Mouse (Mus musculus) neural tube, embryonic 13.5 days (tissue): ENCODE results near the gene Syvn1. TPM values are rescaled to one million over a fixed set of nuclear protein-coding genes. Genes with fewer than 3 reads are reported as not detected.
"Not testable (repeated sequence)": the region's sequence is repeated elsewhere in the genome, so short reads cannot be mapped to it uniquely, and the experiment has no call there.

Experiments used
- ATAC-seq: fragments of 200-750 bp; cut with Nextera tagmentation; 2 replicates; pipeline ENCODE4 v1.8.0; 2017; ENCODE audit warnings: low read depth, mild to moderate bottlenecking, moderate TSS enrichment, moderate library complexity
- H3K27ac ChIP-seq: fragments of 300-500 bp; sonication (generic); replicated peaks from 2 replicates; pipeline ENCODE4 v1.5.1; 2015; ENCODE audit warnings: moderate library complexity, mild to moderate bottlenecking, inconsistent platforms
- H3K27me3 ChIP-seq: fragments of 300-500 bp; sonication (generic); 2 replicates; pipeline ENCODE4 v1.6.1; 2015; ENCODE audit warnings: mild to moderate bottlenecking, inconsistent platforms
- H3K36me3 ChIP-seq: fragments of 300-500 bp; sonication (generic); 2 replicates; pipeline ENCODE4 v1.6.1; 2015; ENCODE audit warnings: mild to moderate bottlenecking, inconsistent platforms
- H3K4me1 ChIP-seq: fragments of 300-500 bp; sonication (generic); replicated peaks from 2 replicates; pipeline ENCODE4 v1.6.1; 2015; ENCODE audit warnings: inconsistent platforms
- H3K4me2 ChIP-seq: fragments of 300-500 bp; sonication (generic); 2 replicates; pipeline ENCODE4 v1.6.1; 2015; ENCODE audit warnings: inconsistent platforms, mild to moderate bottlenecking, moderate library complexity
- H3K4me3 ChIP-seq: fragments of 300-500 bp; sonication (generic); 2 replicates; pipeline ENCODE4 v1.5.1; 2015; ENCODE audit warnings: mild to moderate bottlenecking, inconsistent platforms
- H3K9ac ChIP-seq: fragments of 300-500 bp; sonication (generic); 2 replicates; pipeline ENCODE4 v1.6.1; 2015; ENCODE audit warnings: moderate library complexity, mild to moderate bottlenecking, inconsistent platforms
- H3K9me3 ChIP-seq: fragments of 300-500 bp; sonication (generic); 2 replicates; pipeline ENCODE4 v1.6.1; 2016; ENCODE audit warnings: inconsistent platforms
- WGBS: fragments of 180-500 bp; shearing (Covaris S2); methylation state at CpG from one replicate; pipeline ENCODE4 v1.1.7; 2015; 5-methylcytosine and 5-hydroxymethylcytosine counted together
- polyA plus RNA-seq: library from polyadenylated mRNA; unstranded; fragments of >200 nt; fragmentation: Nextera tagmentation; extraction: Ambion mirVana; gene quantifications from 2 replicates; pipeline ENCODE4 v1.2.1, GENCODE M21; 2015

Gene Syvn1
- polyA plus RNA-seq, 1 experiment from 2014 or later, result 36.2 TPM

- no peak for ATAC-seq
- Histone ChIP-seq H3K36me3 (no peaks in the 10 kb centered on the region), H3K4me3 (no peak overlapping the region), H3K4me1 (peaks cover 12% of the 10 kb centered on the region), H3K9ac (no peak overlapping the region), H3K27ac (no peak overlapping the region), H3K27me3 (peaks cover 25% of the 10 kb centered on the region), H3K9me3 (no peaks in the 10 kb centered on the region), H3K4me2 (no peak overlapping the region)
- 59% methylated on average over 3 of the region's 3 CpGs for WGBS
Observed at GRCm38 (mm10) chr19:6020276-6020675, 26.1 kb upstream of the Syvn1 start.

GRCm38 (mm10) chr19:6023059-6023458, 23.3 kb upstream of the Syvn1 start:
- Histone ChIP-seq H3K9me3 (no peaks in the 10 kb centered on the region), H3K4me2 (no peak overlapping the region), H3K27me3 (no peaks in the 10 kb centered on the region), H3K36me3 (no peaks in the 10 kb centered on the region), H3K4me1 (no peaks in the 10 kb centered on the region), H3K9ac (no peak overlapping the region), H3K27ac (no peak overlapping the region), H3K4me3 (no peak overlapping the region)
- 76% methylated on average over 8 of the region's 8 CpGs for WGBS
- ATAC-seq, result no peak

GRCm38 (mm10) chr19:6023930-6024329, 22.4 kb upstream of the Syvn1 start:
- 85% methylated on average over 7 of the region's 7 CpGs for WGBS
- H3K27ac ChIP-seq, result no peak overlapping the region
- ATAC-seq, result no peak
- H3K4me2 ChIP-seq, result no peak overlapping the region
- H3K27me3 ChIP-seq, result no peaks in the 10 kb centered on the region
- no peak overlapping the region for H3K4me3 ChIP-seq
- no peak overlapping the region; the same call in 1 of the 2 replicates for H3K9ac ChIP-seq
- H3K36me3 ChIP-seq, result no peaks in the 10 kb centered on the region
- no peaks in the 10 kb centered on the region for H3K9me3 ChIP-seq
- no peaks in the 10 kb centered on the region for H3K4me1 ChIP-seq

GRCm38 (mm10) chr19:6028991-6029390, 17.4 kb upstream of the Syvn1 start:
- Histone ChIP-seq H3K4me3 (no peak overlapping the region), H3K9me3 (no peaks in the 10 kb centered on the region), H3K27me3 (no peaks in the 10 kb centered on the region), H3K36me3 (no peaks in the 10 kb centered on the region), H3K27ac (no peak overlapping the region), H3K4me2 (no peak overlapping the region), H3K4me1 (no peaks in the 10 kb centered on the region), H3K9ac (no peak overlapping the region)
- WGBS, result 86% methylated on average over 6 of the region's 6 CpGs
- no peak for ATAC-seq

- Histone ChIP-seq H3K9me3 (no peaks in the 10 kb centered on the region), H3K4me1 (no peaks in the 10 kb centered on the region), H3K27ac (no peak overlapping the region), H3K27me3 (no peaks in the 10 kb centered on the region), H3K4me3 (no peak overlapping the region), H3K36me3 (no peaks in the 10 kb centered on the region), H3K4me2 (no peak overlapping the region), H3K9ac (no peak overlapping the region)
- no peak for ATAC-seq
- 81% methylated on average over 9 of the region's 9 CpGs for WGBS
Observed at GRCm38 (mm10) chr19:6029426-6029825, 16.9 kb upstream of the Syvn1 start.

- WGBS, result 79% methylated on average over 14 of the region's 14 CpGs
- H3K9ac ChIP-seq, result no peak overlapping the region
- no peak overlapping the region for H3K4me2 ChIP-seq
- ATAC-seq, result no peak
- no peaks in the 10 kb centered on the region for H3K36me3 ChIP-seq
- H3K4me1 ChIP-seq, result no peaks in the 10 kb centered on the region
- no peaks in the 10 kb centered on the region for H3K9me3 ChIP-seq
- no peak overlapping the region for H3K27ac ChIP-seq
- H3K4me3 ChIP-seq, result no peak overlapping the region
- H3K27me3 ChIP-seq, result no peaks in the 10 kb centered on the region
Observed at GRCm38 (mm10) chr19:6030520-6031280, 15.7 kb upstream of the Syvn1 start.

- H3K9me3 ChIP-seq, result no peaks in the 10 kb centered on the region
- no peaks in the 10 kb centered on the region for H3K4me1 ChIP-seq
- 82% methylated on average over 9 of the region's 9 CpGs for WGBS
- no peak overlapping the region for H3K27ac ChIP-seq
- no peak overlapping the region for H3K9ac ChIP-seq
- no peaks in the 10 kb centered on the region for H3K27me3 ChIP-seq
- no peaks in the 10 kb centered on the region for H3K36me3 ChIP-seq
- no peak overlapping the region for H3K4me2 ChIP-seq
- no peak overlapping the region for H3K4me3 ChIP-seq
- no peak for ATAC-seq
Observed at GRCm38 (mm10) chr19:6035966-6036585, 10.3 kb upstream of the Syvn1 start.

GRCm38 (mm10) chr19:6037695-6038094, 8.7 kb upstream of the Syvn1 start:
- Histone ChIP-seq H3K36me3 (no peaks in the 10 kb centered on the region), H3K4me2 (no peak overlapping the region), H3K9ac (no peak overlapping the region), H3K27me3 (no peaks in the 10 kb centered on the region), H3K9me3 (no peaks in the 10 kb centered on the region), H3K27ac (no peak overlapping the region), H3K4me1 (peaks cover 9% of the 10 kb centered on the region; the same call in 1 of the 2 replicates), H3K4me3 (no peak overlapping the region)
- ATAC-seq, result no peak

- 79% methylated on average over 7 of the region's 7 CpGs for WGBS
- ATAC-seq, result no peak
Observed at GRCm38 (mm10) chr19:6038326-6038725, 8.1 kb upstream of the Syvn1 start.

GRCm38 (mm10) chr19:6040002-6040401, 6.4 kb upstream of the Syvn1 start:
- Histone ChIP-seq H3K27me3 (no peaks in the 10 kb centered on the region), H3K4me1 (peaks cover 12% of the 10 kb centered on the region), H3K4me2 (no peak overlapping the region), H3K4me3 (no peak overlapping the region), H3K36me3 (no peaks in the 10 kb centered on the region), H3K27ac (no peak overlapping the region), H3K9ac (no peak overlapping the region), H3K9me3 (no peaks in the 10 kb centered on the region)
- ATAC-seq, result no peak

More at GRCm38 (mm10) chr19:6038326-6038725, 8.1 kb upstream of the Syvn1 start:
- H3K4me1 ChIP-seq, result peaks cover 9% of the 10 kb centered on the region; the same call in 1 of the 2 replicates
- no peak overlapping the region for H3K4me3 ChIP-seq
- no peaks in the 10 kb centered on the region for H3K27me3 ChIP-seq
- no peaks in the 10 kb centered on the region for H3K36me3 ChIP-seq
- H3K9ac ChIP-seq, result no peak overlapping the region
- H3K27ac ChIP-seq, result no peak overlapping the region
- H3K9me3 ChIP-seq, result no peaks in the 10 kb centered on the region
- no peak overlapping the region for H3K4me2 ChIP-seq

GRCm38 (mm10) chr19:6042293-6042692, 4.1 kb upstream of the Syvn1 start:
- Histone ChIP-seq H3K9me3 (no peaks in the 10 kb centered on the region), H3K36me3 (no peaks in the 10 kb centered on the region), H3K4me3 (no peak overlapping the region), H3K27ac (no peak overlapping the region; the same call in 1 of the 2 replicates), H3K9ac (peak overlapping the region; percentile 45), H3K27me3 (no peaks in the 10 kb centered on the region), H3K4me2 (no peak overlapping the region), H3K4me1 (peaks cover 20% of the 10 kb centered on the region)
- ATAC-seq, result no peak
- WGBS, result 77% methylated on average over 9 of the region's 9 CpGs

GRCm38 (mm10) chr19:6044102-6044501, 2.3 kb upstream of the Syvn1 start:
- H3K9ac ChIP-seq, H3K27me3 ChIP-seq, H3K4me2 ChIP-seq, H3K4me3 ChIP-seq, H3K9me3 ChIP-seq, ATAC-seq, H3K27ac ChIP-seq: not testable (repeated sequence)
- Histone ChIP-seq H3K36me3 (peaks cover 12% of the 10 kb centered on the region), H3K4me1 (peaks cover 36% of the 10 kb centered on the region)
- 70% methylated on average over 4 of the region's 4 CpGs for WGBS
